Mouse (Mus musculus) lung, postnatal 0 days (tissue): ENCODE data around the gene Nnat. TPM values are rescaled to one million over a fixed set of nuclear protein-coding genes. Genes with fewer than 3 reads are reported as not detected.

Experiments used
- ATAC-seq: fragments of 200-750 bp; cut with Nextera tagmentation; 2 replicates; pipeline ENCODE4 v1.8.0; 2017; ENCODE audit warnings: moderate library complexity
- DNase-seq: peaks from one replicate; pipeline ENCODE4 v3.0.0-alpha.2; 2016; ENCODE audit warnings: low spot score
- H3K27ac ChIP-seq: fragments of 300-500 bp; sonication (generic); 2 replicates; pipeline ENCODE4 v1.5.1; 2014; ENCODE audit warnings: antibody characterized with exemption, mild to moderate bottlenecking, low read length, mixed read lengths
- H3K27me3 ChIP-seq: fragments of 300-500 bp; sonication (generic); replicated peaks from 2 replicates; pipeline ENCODE4 v1.6.1; 2014; ENCODE audit warnings: low read length, mixed read lengths; ENCODE audit not compliant: insufficient read depth
- H3K36me3 ChIP-seq: fragments of 300-500 bp; sonication (generic); 2 replicates; pipeline ENCODE4 v1.6.1; 2014; ENCODE audit warnings: low read length, mixed read lengths; ENCODE audit not compliant: insufficient read depth
- H3K4me1 ChIP-seq: fragments of 300-500 bp; sonication (generic); 2 replicates; pipeline ENCODE4 v1.6.1; 2014; ENCODE audit warnings: antibody characterized with exemption, low read depth, low read length, mixed read lengths; ENCODE audit not compliant: insufficient read depth
- H3K4me2 ChIP-seq: fragments of 300-500 bp; sonication (generic); replicated peaks from 2 replicates; pipeline ENCODE4 v1.6.1; 2014; ENCODE audit warnings: low read depth, mild to moderate bottlenecking, low read length, moderate library complexity, mixed read lengths
- H3K4me3 ChIP-seq: fragments of 300-500 bp; sonication (generic); 2 replicates; pipeline ENCODE4 v1.5.1; 2014; ENCODE audit warnings: low read depth, low read length
- H3K9ac ChIP-seq: fragments of 300-500 bp; sonication (generic); replicated peaks from 2 replicates; pipeline ENCODE4 v1.6.1; 2014; ENCODE audit warnings: low read depth, mild to moderate bottlenecking
- H3K9me3 ChIP-seq: fragments of 300-500 bp; sonication (generic); 2 replicates; pipeline ENCODE4 v1.6.1; 2016; ENCODE audit warnings: low read length, mixed read lengths
- CTCF ChIP-seq: IDR thresholded peaks from 2 replicates; pipeline ENCODE4 v1.5.1; 2016; ENCODE audit warnings: antibody characterized with exemption, mild to moderate bottlenecking
- EP300 ChIP-seq: IDR thresholded peaks from 2 replicates; pipeline ENCODE4 v1.6.1; 2016; ENCODE audit warnings: antibody characterized with exemption, mild to moderate bottlenecking, control low read depth
- WGBS: fragments of 180-500 bp; shearing (Covaris S2); extraction: QIAGEN DNeasy Blood & Tissue Kit; methylation state at CpG from one replicate; pipeline ENCODE4 v1.1.7; 2014; 5-methylcytosine and 5-hydroxymethylcytosine counted together
- polyA plus RNA-seq: library from polyadenylated mRNA; unstranded; fragments of >200 nt; fragmentation: Nextera tagmentation; extraction: Ambion mirVana; gene quantifications from 2 replicates; pipeline ENCODE4 v1.2.1, GENCODE M21; 2015

Gene Nnat
- polyA plus RNA-seq, 1 experiment from 2014 or later = 101 TPM

- TF ChIP-seq EP300 (no peak), CTCF (no peak)
- Histone ChIP-seq H3K9ac (no peak overlapping the region), H3K4me3 (no peak overlapping the region), H3K36me3 (no peaks in the 10 kb centered on the region), H3K9me3 (no peaks in the 10 kb centered on the region), H3K4me1 (no peaks in the 10 kb centered on the region), H3K4me2 (no peak overlapping the region), H3K27ac (no peak overlapping the region), H3K27me3 (no peaks in the 10 kb centered on the region)
- DNase-seq (peak; percentile 75), ATAC-seq (peak; percentile 44)
- WGBS = 29% methylated on average over 7 of the region's 7 CpGs
Observed at GRCm38 (mm10) chr2:157537118-157537517, 22.8 kb upstream of the Nnat start.

GRCm38 (mm10) chr2:157540073-157540952, 19.6 kb upstream of the Nnat start:
- no peaks in the 10 kb centered on the region for H3K9me3 ChIP-seq
- H3K27me3 ChIP-seq = no peaks in the 10 kb centered on the region
- DNase-seq (peak; percentile 71), ATAC-seq (peak; percentile 52)
- H3K27ac ChIP-seq = no peak overlapping the region
- H3K9ac ChIP-seq = no peak overlapping the region
- 44% methylated on average over 24 of the region's 24 CpGs for WGBS
- H3K4me3 ChIP-seq = no peak overlapping the region
- H3K36me3 ChIP-seq = no peaks in the 10 kb centered on the region
- H3K4me1 ChIP-seq = no peaks in the 10 kb centered on the region
- H3K4me2 ChIP-seq = no peak overlapping the region
- TF ChIP-seq CTCF = no peak
- no peak for TF ChIP-seq EP300

GRCm38 (mm10) chr2:157540953-157541569, 18.8 kb upstream of the Nnat start:
- no peaks in the 10 kb centered on the region for H3K9me3 ChIP-seq
- WGBS = 55% methylated on average over 9 of the region's 9 CpGs
- no peak for ATAC-seq
- H3K27ac ChIP-seq = no peak overlapping the region
- H3K27me3 ChIP-seq = no peaks in the 10 kb centered on the region
- H3K36me3 ChIP-seq = no peaks in the 10 kb centered on the region
- no peak overlapping the region for H3K4me2 ChIP-seq
- H3K4me3 ChIP-seq = no peak overlapping the region
- H3K9ac ChIP-seq = no peak overlapping the region
- TF ChIP-seq EP300 = no peak
- no peak for TF ChIP-seq CTCF
- no peak for DNase-seq
- H3K4me1 ChIP-seq = no peaks in the 10 kb centered on the region

- Histone ChIP-seq H3K4me3 (no peak overlapping the region), H3K27me3 (no peaks in the 10 kb centered on the region), H3K9ac (no peak overlapping the region), H3K4me2 (no peak overlapping the region), H3K36me3 (no peaks in the 10 kb centered on the region), H3K9me3 (no peaks in the 10 kb centered on the region), H3K4me1 (no peaks in the 10 kb centered on the region), H3K27ac (no peak overlapping the region)
- no peak for TF ChIP-seq CTCF
- TF ChIP-seq EP300 = no peak
- DNase-seq (no peak), ATAC-seq (no peak)
- 77% methylated on average over 8 of the region's 8 CpGs for WGBS
Observed at GRCm38 (mm10) chr2:157541631-157542030, 18.2 kb upstream of the Nnat start.

GRCm38 (mm10) chr2:157542415-157542814, 17.5 kb upstream of the Nnat start:
- 49% methylated on average over 4 of the region's 4 CpGs for WGBS
- Histone ChIP-seq H3K9ac (no peak overlapping the region), H3K36me3 (no peaks in the 10 kb centered on the region), H3K4me1 (no peaks in the 10 kb centered on the region), H3K9me3 (no peaks in the 10 kb centered on the region), H3K27ac (no peak overlapping the region), H3K4me3 (no peak overlapping the region), H3K27me3 (no peaks in the 10 kb centered on the region), H3K4me2 (no peak overlapping the region)
- DNase-seq (no peak), ATAC-seq (no peak)
- TF ChIP-seq CTCF = no peak
- no peak for TF ChIP-seq EP300

- DNase-seq = no peak
- no peak overlapping the region for H3K4me2 ChIP-seq
- no peak overlapping the region for H3K9ac ChIP-seq
- H3K27me3 ChIP-seq = no peaks in the 10 kb centered on the region
- no peaks in the 10 kb centered on the region for H3K9me3 ChIP-seq
- 82% methylated on average over 9 of the region's 9 CpGs for WGBS
- H3K27ac ChIP-seq = no peak overlapping the region
- no peak for TF ChIP-seq EP300
- no peak for TF ChIP-seq CTCF
- no peaks in the 10 kb centered on the region for H3K4me1 ChIP-seq
- H3K36me3 ChIP-seq = peaks cover 5% of the 10 kb centered on the region; the same call in 1 of the 2 replicates
- no peak for ATAC-seq
- H3K4me3 ChIP-seq = no peak overlapping the region
Observed at GRCm38 (mm10) chr2:157544333-157544888, 15.5 kb upstream of the Nnat start.
